ENCODE assay signal across 8 mouse cellular contexts in the genomic region with DNA sequence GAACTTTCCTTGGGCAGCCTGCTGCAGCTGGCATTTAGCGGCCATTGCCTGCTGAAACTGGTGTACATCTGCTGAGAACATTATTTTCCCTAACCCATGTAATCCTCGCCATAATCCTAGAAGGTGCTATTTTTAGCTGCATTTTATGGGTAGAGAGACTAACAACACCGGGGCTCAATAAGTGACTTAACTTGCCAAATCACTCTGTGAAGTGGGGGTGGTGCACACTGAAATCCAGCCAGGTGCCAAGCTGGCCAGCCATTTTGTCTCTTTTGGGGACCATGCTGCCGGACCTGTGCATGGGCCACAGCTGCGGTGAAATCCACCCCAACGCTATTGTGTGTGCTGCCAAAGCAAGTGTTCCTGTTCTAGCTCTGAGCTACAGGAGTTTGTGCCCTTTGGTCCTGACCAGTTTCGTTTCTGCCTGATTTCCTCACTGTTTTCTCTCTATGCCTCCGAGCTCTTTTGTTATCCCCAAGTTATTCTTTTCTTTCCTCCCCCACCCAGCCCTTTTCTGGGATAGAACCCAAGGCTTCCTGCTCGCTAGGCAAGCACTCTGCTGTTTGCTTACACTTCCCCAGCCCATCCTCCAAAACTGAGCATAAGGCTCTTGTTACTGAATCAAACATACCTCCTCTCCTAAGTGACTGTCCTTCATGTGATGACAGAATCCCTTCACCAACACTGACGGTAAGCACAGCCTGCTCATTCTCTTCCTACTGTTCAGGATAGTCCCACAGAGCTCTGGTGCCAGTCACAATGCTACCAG.
DNase-seq lines count a peak whose midpoint lies in the region; ATAC-seq and TF ChIP-seq lines count a peak whose summit lies in the region.

No protein-coding gene starts in this region.

- TF ChIP-seq CTCF in liver, postnatal 0 days (IDR thresholded peaks at IDR 0.05; ENCODE audit: low read depth) = no peak
- no peak for TF ChIP-seq CTCF in small intestine, adult 2 months (IDR thresholded peaks at IDR 0.05; ENCODE audit: extremely low read depth, insufficient read length, insufficient replicate concordance, low read depth, low read length)

- no peaks in the 10 kb centered on the region for H3K9me3 ChIP-seq in embryonic facial prominence, embryonic 14.5 days (ENCODE audit: control insufficient read depth, low read length)
- no peaks in the 10 kb centered on the region for H3K9me3 ChIP-seq in heart, embryonic 16.5 days (replicated peaks; ENCODE audit: control insufficient read depth, low read length)
- no peaks in the 10 kb centered on the region for H3K9me3 ChIP-seq in liver, postnatal 0 days (ENCODE audit: low read length)

- no peak overlapping the region for H3K4me2 ChIP-seq in embryonic facial prominence, embryonic 14.5 days (ENCODE audit: low read depth, low read length)
- H3K4me2 ChIP-seq in heart, embryonic 16.5 days (ENCODE audit: low read depth, low read length) = peak overlapping the region; percentile 58
- peak overlapping the region; percentile 67 for H3K4me2 ChIP-seq in liver, postnatal 0 days (ENCODE audit: low read depth, low read length)

- H3K36me3 ChIP-seq in embryonic facial prominence, embryonic 14.5 days (ENCODE audit: control insufficient read depth, insufficient read depth, low read length) = 0 out of 2 replicates have a peak, but pooled peaks cover 3% of the 10 kb centered on the region
- H3K36me3 ChIP-seq in heart, embryonic 16.5 days (ENCODE audit: control insufficient read depth, insufficient read depth) = peaks cover 2% of the 10 kb centered on the region; the same call in 1 of the 2 replicates
- no peaks in the 10 kb centered on the region for H3K36me3 ChIP-seq in liver, postnatal 0 days (replicated peaks; ENCODE audit: insufficient read depth, low read length)
- peaks cover 6% of the 10 kb centered on the region; the same call in 1 of the 2 replicates for H3K36me3 ChIP-seq in small intestine, adult 2 months (ENCODE audit: control insufficient read depth, insufficient read depth, low read length)

- TF ChIP-seq EP300 in liver, postnatal 0 days (IDR thresholded peaks at IDR 0.05; ENCODE audit: low read depth) = no peak

- 0 out of 2 replicates have a peak overlapping the region, but pooled peaks have one; percentile 30 for H3K9ac ChIP-seq in embryonic facial prominence, embryonic 14.5 days (ENCODE audit: low read depth, low read length)
- peak overlapping the region; percentile 71 for H3K9ac ChIP-seq in heart, embryonic 16.5 days (ENCODE audit: low read length)
- peak overlapping the region; percentile 56 for H3K9ac ChIP-seq in liver, postnatal 0 days (replicated peaks)

- ATAC-seq in embryonic facial prominence, embryonic 14.5 days (ENCODE audit: low read depth) = peak; percentile 34
- peak; percentile 14; the same call in 1 of the 2 replicates for ATAC-seq in heart, embryonic 16.5 days (replicated peaks; ENCODE audit: extremely low read depth, insufficient read depth, low FRiP score)
- ATAC-seq in liver, postnatal 0 days = no peak
- ATAC-seq in erythroid progenitor cell, adult 5-6 weeks (replicated peaks; ENCODE audit: low FRiP score, poor library complexity, severe bottlenecking) = no peak

- no peak for TF ChIP-seq POLR2A in small intestine, adult 2 months (IDR thresholded peaks at IDR 0.05; ENCODE audit: low read depth, low read length)

- no peaks in the 10 kb centered on the region for H3K27me3 ChIP-seq in embryonic facial prominence, embryonic 14.5 days (replicated peaks; ENCODE audit: control insufficient read depth, insufficient read depth, low read length)
- no peaks in the 10 kb centered on the region for H3K27me3 ChIP-seq in heart, embryonic 16.5 days (ENCODE audit: control insufficient read depth, insufficient read depth, low read length)
- H3K27me3 ChIP-seq in liver, postnatal 0 days (ENCODE audit: insufficient read depth, low read length) = no peaks in the 10 kb centered on the region
- no peaks in the 10 kb centered on the region for H3K27me3 ChIP-seq in small intestine, adult 2 months (ENCODE audit: control insufficient read depth, insufficient read depth, low read length)

- peak overlapping the region; percentile 53; the same call in 1 of the 2 replicates for H3K27ac ChIP-seq in embryonic facial prominence, embryonic 14.5 days (replicated peaks; ENCODE audit: low read depth, low read length)
- H3K27ac ChIP-seq in heart, embryonic 16.5 days (ENCODE audit: low read length) = peak overlapping the region; percentile 89
- H3K27ac ChIP-seq in liver, postnatal 0 days (ENCODE audit: low read depth) = peak overlapping the region; percentile 91
- H3K27ac ChIP-seq in small intestine, adult 2 months (ENCODE audit: insufficient read depth, low read depth, low read length) = peak overlapping the region; percentile 97

- H3K4me1 ChIP-seq in embryonic facial prominence, embryonic 14.5 days (ENCODE audit: control insufficient read depth, insufficient read depth, low read length) = peaks cover 15% of the 10 kb centered on the region; the same call in 1 of the 2 replicates
- peaks cover 30% of the 10 kb centered on the region for H3K4me1 ChIP-seq in heart, embryonic 16.5 days (ENCODE audit: control insufficient read depth, insufficient read depth, low read length)
- H3K4me1 ChIP-seq in liver, postnatal 0 days (ENCODE audit: insufficient read depth) = peaks cover 11% of the 10 kb centered on the region; the same call in 1 of the 2 replicates
- peaks cover 8% of the 10 kb centered on the region; the same call in 1 of the 2 replicates for H3K4me1 ChIP-seq in small intestine, adult 2 months (ENCODE audit: control insufficient read depth, insufficient read depth, insufficient read length, low read length)

- 55% methylated on average over 10 of the region's 10 CpGs for WGBS in embryonic facial prominence, embryonic 14.5 days
- WGBS in heart, embryonic 16.5 days = 41% methylated on average over 10 of the region's 10 CpGs
- WGBS in large intestine, adult 2 months = 11% methylated on average over 10 of the region's 10 CpGs
- 55% methylated on average over 10 of the region's 10 CpGs for WGBS in liver, postnatal 0 days (ENCODE audit: insufficient replicate concordance)
- 8% methylated on average over 10 of the region's 10 CpGs for WGBS in small intestine, adult 2 months

- DNase-seq in Muller cell, postnatal 12 days (ENCODE audit: inconsistent ontology term) = peak; percentile 36
- DNase-seq in embryonic facial prominence, embryonic 14.5 days (ENCODE audit: low spot score) = peak; percentile 55
- DNase-seq in large intestine, adult 2 months (ENCODE audit: low read depth, low spot score) = peak; percentile 31
- peak; percentile 23 for DNase-seq in liver, postnatal 0 days
- DNase-seq in ovary, postnatal 36 days (ENCODE audit: low spot score) = no peak

- no peak overlapping the region for H3K4me3 ChIP-seq in embryonic facial prominence, embryonic 14.5 days (ENCODE audit: low read depth, low read length)
- peak overlapping the region; percentile 47 for H3K4me3 ChIP-seq in heart, embryonic 16.5 days (ENCODE audit: low read length)
- peak overlapping the region; percentile 40 for H3K4me3 ChIP-seq in liver, postnatal 0 days (ENCODE audit: low read depth, low read length)
- peak overlapping the region; percentile 67 for H3K4me3 ChIP-seq in small intestine, adult 2 months (ENCODE audit: low read depth, low read length)

Comparison
In these comparisons a context has a peak if more than half of its experiments do, and no peak if none do; other contexts are left out.
1. ATAC-seq: peak in embryonic facial prominence, embryonic 14.5 days (single experiment) and heart, embryonic 16.5 days (single experiment); none in liver, postnatal 0 days (single experiment) and erythroid progenitor cell, adult 5-6 weeks (single experiment).
2. Peak in every context shown above with its lines, with median percentiles within 50 percentile points of each other: H3K27ac ChIP-seq and H3K9ac ChIP-seq.